Mouse (Mus musculus): ENCODE measurements around the gene Unc5c. TPM values are rescaled to one million over a fixed set of nuclear protein-coding genes. Genes with fewer than 3 reads are reported as not detected.

Unc5c gene
- polyA plus RNA-seq (2016; fragmentation: Nextera tagmentation; extraction: Ambion mirVana): 5.8 and 6.8 TPM in 2 replicates

GRCm38 (mm10) chr3:141465104-141465705 is at the start of gene Unc5c:
Gene Unc5c, plus strand, starts transcription at chr3:141465216.
- no peaks in the 10 kb centered on the region for H3K9me3 ChIP-seq (replicated peaks)
- H3K27me3 ChIP-seq (ENCODE audit: low read depth, poor library complexity, severe bottlenecking): peaks cover 77% of the 10 kb centered on the region
- DNase-seq (ENCODE audit: low spot score): peak; percentile 85
- 0% methylated on average over 54 of the region's 61 CpGs for WGBS
- H3K4me1 ChIP-seq: peaks cover 41% of the 10 kb centered on the region
- no peaks in the 10 kb centered on the region for H3K36me3 ChIP-seq
- peak within 1 kb of the TSS; percentile 83 for H3K27ac ChIP-seq (replicated peaks)
- H3K4me3 ChIP-seq: peak within 1 kb of the TSS; percentile 64

DNA sequence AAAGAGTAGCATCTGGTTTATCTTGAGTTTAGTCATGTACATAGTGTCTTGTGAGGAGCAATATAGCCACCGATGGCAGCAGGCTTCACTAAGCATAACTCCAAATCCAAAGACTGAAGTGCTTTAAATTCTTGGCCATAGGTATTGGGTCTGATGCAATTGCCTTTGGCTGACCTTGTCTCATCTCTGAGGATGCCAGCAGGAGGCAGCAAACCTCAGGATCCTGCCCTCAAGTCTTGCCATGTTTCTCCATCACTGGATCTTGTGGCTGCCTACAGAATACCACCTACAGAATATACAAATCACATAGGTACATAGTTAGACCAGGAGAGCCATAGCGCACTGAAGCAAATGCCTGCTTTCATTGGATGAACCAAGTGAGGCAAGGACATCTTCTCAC is 7.5 kb upstream of the Unc5c start:
- DNase-seq (ENCODE audit: low spot score): peak; percentile 12
- no peaks in the 10 kb centered on the region for H3K4me1 ChIP-seq
- H3K36me3 ChIP-seq: no peaks in the 10 kb centered on the region
- no peaks in the 10 kb centered on the region for H3K9me3 ChIP-seq (replicated peaks)
- 80% methylated on average over 2 of the region's 2 CpGs for WGBS
- no peak overlapping the region for H3K27ac ChIP-seq (replicated peaks)
- peaks cover 10% of the 10 kb centered on the region for H3K27me3 ChIP-seq (ENCODE audit: low read depth, poor library complexity, severe bottlenecking)
- H3K4me3 ChIP-seq: no peak overlapping the region

- no peak overlapping the region for H3K4me3 ChIP-seq
- no peaks in the 10 kb centered on the region for H3K36me3 ChIP-seq
- H3K9me3 ChIP-seq (replicated peaks): no peaks in the 10 kb centered on the region
- peaks cover 32% of the 10 kb centered on the region for H3K4me1 ChIP-seq
- DNase-seq (ENCODE audit: low spot score): no peak
- 70% methylated on average over 7 of the region's 7 CpGs for WGBS
- peaks cover 51% of the 10 kb centered on the region for H3K27me3 ChIP-seq (ENCODE audit: low read depth, poor library complexity, severe bottlenecking)
- H3K27ac ChIP-seq (replicated peaks): no peak overlapping the region
Measured at GRCm38 (mm10) chr3:141462482-141462881, 2.5 kb upstream of the Unc5c start.

DNA sequence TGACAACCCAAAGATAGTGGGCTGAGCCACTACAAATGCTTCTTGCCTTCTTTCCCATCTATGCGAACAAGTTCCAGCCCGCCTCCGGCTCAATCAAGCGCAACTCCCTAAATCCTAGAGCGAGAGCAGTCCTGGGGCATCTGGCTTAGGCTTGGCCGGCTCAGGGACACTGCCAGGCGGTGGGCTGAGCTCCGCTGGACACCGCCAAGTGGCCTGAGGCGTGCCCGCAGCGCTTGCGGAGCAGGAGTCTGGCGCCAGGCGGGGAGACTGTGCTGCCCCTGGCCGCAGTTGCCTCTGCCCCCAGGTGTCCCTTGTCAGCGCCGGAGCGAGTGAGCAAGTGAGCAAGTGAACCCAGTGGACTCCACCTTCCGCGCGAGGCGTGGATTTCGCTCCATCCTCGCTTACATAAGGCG is 319 bp upstream of the Unc5c start:
- under 1% methylated on average over 26 of the region's 26 CpGs for WGBS
- peak overlapping the region; percentile 64 for H3K4me3 ChIP-seq
- peak; percentile 85 for DNase-seq (ENCODE audit: low spot score)
- peaks cover 73% of the 10 kb centered on the region for H3K27me3 ChIP-seq (ENCODE audit: low read depth, poor library complexity, severe bottlenecking)
- H3K4me1 ChIP-seq: peaks cover 41% of the 10 kb centered on the region
- H3K36me3 ChIP-seq: no peaks in the 10 kb centered on the region
- peak overlapping the region; percentile 83 for H3K27ac ChIP-seq (replicated peaks)
- no peaks in the 10 kb centered on the region for H3K9me3 ChIP-seq (replicated peaks)

- Histone ChIP-seq H3K4me3 (peak overlapping the region; percentile 64), H3K36me3 (no peaks in the 10 kb centered on the region), H3K27me3 (ENCODE audit: low read depth, poor library complexity, severe bottlenecking) (peaks cover 77% of the 10 kb centered on the region), H3K4me1 (peaks cover 41% of the 10 kb centered on the region), H3K27ac (replicated peaks) (peak overlapping the region; percentile 83), H3K9me3 (replicated peaks) (no peaks in the 10 kb centered on the region)
- peak; percentile 53 for DNase-seq (ENCODE audit: low spot score)
- 1% methylated on average over 20 of the region's 20 CpGs for WGBS
Measured at GRCm38 (mm10) chr3:141466061-141466460, 1.0 kb downstream of the Unc5c start.

DNA sequence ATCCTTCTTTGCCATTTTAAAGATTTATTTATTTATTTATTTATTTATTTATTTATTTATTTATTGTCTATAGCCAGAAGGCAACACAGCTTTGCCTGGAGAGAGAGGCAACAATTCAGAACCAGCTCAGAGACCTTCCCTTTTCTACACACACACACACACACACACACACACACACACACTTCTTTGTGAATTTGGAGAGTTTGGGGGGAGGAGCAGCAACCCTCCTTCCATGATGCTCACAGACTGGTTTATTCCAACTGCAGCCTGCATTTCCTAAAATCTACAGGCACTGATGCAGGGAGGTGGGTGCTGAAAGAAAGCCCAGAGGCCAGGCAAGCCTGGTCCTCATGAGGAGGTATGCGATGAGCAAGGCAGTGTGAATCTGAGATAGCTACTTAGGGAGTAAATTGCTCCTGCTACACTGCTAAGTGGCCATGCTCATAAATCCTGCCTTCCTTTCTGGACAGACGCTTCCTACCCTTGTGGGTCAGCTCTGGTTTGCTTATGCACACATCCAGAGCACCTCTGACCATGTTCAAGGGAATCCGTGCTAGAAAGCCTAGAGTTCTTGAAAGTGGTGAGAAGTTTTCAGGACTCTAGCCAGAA is 1.8 kb downstream of the Unc5c start:
- peak; percentile 43 for DNase-seq (ENCODE audit: low spot score)
- peaks cover 73% of the 10 kb centered on the region for H3K27me3 ChIP-seq (ENCODE audit: low read depth, poor library complexity, severe bottlenecking)

DNA sequence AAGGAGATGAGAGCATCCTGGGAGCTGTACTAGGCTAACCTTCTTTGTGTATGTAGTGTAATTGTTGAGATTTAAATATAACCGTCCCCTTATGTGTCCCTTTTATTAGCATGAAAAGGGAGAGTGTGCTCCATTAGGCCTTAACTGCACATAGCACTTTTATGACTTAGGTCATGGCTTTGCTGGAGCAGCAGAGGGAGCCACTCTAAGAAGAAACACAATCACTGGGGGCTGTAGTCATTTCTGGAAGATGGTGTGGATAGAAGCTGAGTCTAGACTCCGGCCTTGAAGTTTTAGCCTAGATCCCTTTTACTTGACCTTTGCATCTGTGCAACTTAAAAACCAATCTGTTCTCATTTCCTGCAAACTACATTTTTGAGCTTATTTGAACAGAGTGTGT is 4.3 kb downstream of the Unc5c start:
- DNase-seq (ENCODE audit: low spot score): no peak
- H3K9me3 ChIP-seq (replicated peaks): no peaks in the 10 kb centered on the region
- peaks cover 37% of the 10 kb centered on the region for H3K4me1 ChIP-seq
- WGBS: 75% methylated on average over 2 of the region's 2 CpGs
- no peak overlapping the region for H3K27ac ChIP-seq (replicated peaks)
- no peak overlapping the region for H3K4me3 ChIP-seq
- no peaks in the 10 kb centered on the region for H3K36me3 ChIP-seq
- peaks cover 49% of the 10 kb centered on the region for H3K27me3 ChIP-seq (ENCODE audit: low read depth, poor library complexity, severe bottlenecking)

More for the DNA sequence above, 1.8 kb downstream of the Unc5c start:
- H3K4me3 ChIP-seq: peak overlapping the region; percentile 64
- 13% methylated on average over 3 of the region's 3 CpGs for WGBS
- no peaks in the 10 kb centered on the region for H3K36me3 ChIP-seq
- H3K27ac ChIP-seq (replicated peaks): peak overlapping the region; percentile 72
- H3K4me1 ChIP-seq: peaks cover 41% of the 10 kb centered on the region
- no peaks in the 10 kb centered on the region for H3K9me3 ChIP-seq (replicated peaks)

- H3K36me3 ChIP-seq: no peaks in the 10 kb centered on the region
- no peaks in the 10 kb centered on the region for H3K9me3 ChIP-seq (replicated peaks)
- peaks cover 19% of the 10 kb centered on the region for H3K27me3 ChIP-seq (ENCODE audit: low read depth, poor library complexity, severe bottlenecking)
- WGBS: 79% methylated on average over 5 of the region's 5 CpGs
- no peak overlapping the region for H3K4me3 ChIP-seq
- no peak overlapping the region for H3K27ac ChIP-seq (replicated peaks)
- DNase-seq (ENCODE audit: low spot score): no peak
- peaks cover 3% of the 10 kb centered on the region; the same call in 1 of the 2 replicates for H3K4me1 ChIP-seq
Measured at GRCm38 (mm10) chr3:141473205-141473604, 8.2 kb downstream of the Unc5c start.

GRCm38 (mm10) chr3:141475389-141475788 is 10.4 kb downstream of the Unc5c start:
- Histone ChIP-seq H3K27ac (replicated peaks) (no peak overlapping the region), H3K9me3 (replicated peaks) (no peaks in the 10 kb centered on the region), H3K4me3 (no peak overlapping the region), H3K36me3 (no peaks in the 10 kb centered on the region), H3K27me3 (ENCODE audit: low read depth, poor library complexity, severe bottlenecking) (no peaks in the 10 kb centered on the region), H3K4me1 (no peaks in the 10 kb centered on the region)
- DNase-seq (ENCODE audit: low spot score): no peak
- 91% methylated on average over 5 of the region's 5 CpGs for WGBS

DNA sequence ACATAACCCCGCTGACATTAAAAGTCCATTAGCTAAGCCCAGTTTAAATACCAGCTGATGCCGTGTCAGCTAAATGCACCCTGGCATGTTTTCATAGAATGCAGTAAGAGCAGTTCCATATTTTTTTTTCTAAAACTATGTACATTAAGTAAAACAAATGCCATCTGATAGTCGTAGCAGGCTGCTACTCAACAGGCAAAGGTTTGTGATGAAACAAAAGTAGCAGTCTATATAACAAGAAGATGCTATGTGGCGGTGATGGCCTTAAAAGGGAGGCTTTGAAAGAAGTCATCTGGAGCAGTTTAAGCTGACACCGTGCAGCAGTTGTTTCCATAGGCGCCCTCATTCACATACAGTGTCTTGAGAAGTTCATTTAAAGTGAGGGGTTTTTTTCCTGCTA is 10.9 kb downstream of the Unc5c start:
- H3K4me1 ChIP-seq: no peaks in the 10 kb centered on the region
- H3K27me3 ChIP-seq (ENCODE audit: low read depth, poor library complexity, severe bottlenecking): no peaks in the 10 kb centered on the region
- H3K36me3 ChIP-seq: no peaks in the 10 kb centered on the region
- H3K4me3 ChIP-seq: no peak overlapping the region
- H3K9me3 ChIP-seq (replicated peaks): no peaks in the 10 kb centered on the region
- no peak for DNase-seq (ENCODE audit: low spot score)
- H3K27ac ChIP-seq (replicated peaks): no peak overlapping the region
- 76% methylated on average over 6 of the region's 6 CpGs for WGBS

DNA sequence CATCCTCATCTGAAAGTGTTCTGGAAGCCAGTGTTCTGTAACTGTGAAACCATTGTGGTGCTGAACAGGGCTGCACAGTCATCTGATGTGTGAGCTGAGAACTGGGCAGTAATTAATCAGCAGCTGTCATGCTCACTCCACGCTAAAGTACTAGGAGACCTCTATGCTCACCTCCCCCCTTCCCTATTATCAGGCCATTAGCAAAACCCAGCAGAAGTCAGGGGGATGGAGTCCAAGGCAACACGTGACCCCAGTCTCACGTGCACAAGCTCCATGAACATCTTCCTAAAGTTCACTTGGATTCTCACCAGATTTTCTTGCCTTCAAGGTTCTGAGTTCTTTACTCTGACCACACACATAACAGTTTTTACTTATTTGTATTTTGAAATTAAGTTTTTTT is 11.7 kb downstream of the Unc5c start:
- Histone ChIP-seq H3K36me3 (no peaks in the 10 kb centered on the region), H3K9me3 (replicated peaks) (no peaks in the 10 kb centered on the region), H3K4me3 (no peak overlapping the region), H3K27ac (replicated peaks) (no peak overlapping the region), H3K4me1 (no peaks in the 10 kb centered on the region), H3K27me3 (ENCODE audit: low read depth, poor library complexity, severe bottlenecking) (no peaks in the 10 kb centered on the region)
- 74% methylated on average over 3 of the region's 3 CpGs for WGBS
- DNase-seq (ENCODE audit: low spot score): no peak

DNA sequence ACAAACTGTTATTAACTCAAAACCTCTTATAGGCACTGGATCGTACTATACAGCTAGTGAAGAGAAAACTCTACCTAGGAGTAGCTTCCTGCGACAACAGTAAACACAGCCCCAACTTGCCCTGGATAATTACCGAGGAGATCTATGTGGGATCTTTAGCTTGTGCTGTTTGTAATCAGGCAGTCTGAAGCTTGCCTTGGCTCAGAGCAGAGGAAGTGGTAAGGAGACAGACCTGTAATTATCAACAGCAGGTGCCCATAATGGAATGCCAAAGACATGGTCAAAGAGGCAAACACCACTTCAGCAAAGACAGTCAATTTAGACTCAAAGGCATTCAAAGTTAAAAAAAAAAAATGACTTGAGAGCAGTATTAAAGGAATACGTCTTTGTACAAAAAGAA is 17.4 kb downstream of the Unc5c start:
- WGBS: 86% methylated on average over 4 of the region's 4 CpGs
- no peaks in the 10 kb centered on the region for H3K27me3 ChIP-seq (ENCODE audit: low read depth, poor library complexity, severe bottlenecking)
- H3K27ac ChIP-seq (replicated peaks): no peak overlapping the region
- no peaks in the 10 kb centered on the region for H3K4me1 ChIP-seq
- no peaks in the 10 kb centered on the region for H3K9me3 ChIP-seq (replicated peaks)
- no peak overlapping the region for H3K4me3 ChIP-seq
- DNase-seq (ENCODE audit: low spot score): no peak
- no peaks in the 10 kb centered on the region for H3K36me3 ChIP-seq

- H3K36me3 ChIP-seq: no peaks in the 10 kb centered on the region
- no peaks in the 10 kb centered on the region for H3K9me3 ChIP-seq (replicated peaks)
- H3K27ac ChIP-seq (replicated peaks): no peak overlapping the region
- 79% methylated on average over 2 of the region's 2 CpGs for WGBS
- H3K4me1 ChIP-seq: no peaks in the 10 kb centered on the region
- DNase-seq (ENCODE audit: low spot score): no peak
- no peak overlapping the region for H3K4me3 ChIP-seq
- H3K27me3 ChIP-seq (ENCODE audit: low read depth, poor library complexity, severe bottlenecking): no peaks in the 10 kb centered on the region
Measured at GRCm38 (mm10) chr3:141483665-141484431, 18.8 kb downstream of the Unc5c start.
